In the genomic region with DNA sequence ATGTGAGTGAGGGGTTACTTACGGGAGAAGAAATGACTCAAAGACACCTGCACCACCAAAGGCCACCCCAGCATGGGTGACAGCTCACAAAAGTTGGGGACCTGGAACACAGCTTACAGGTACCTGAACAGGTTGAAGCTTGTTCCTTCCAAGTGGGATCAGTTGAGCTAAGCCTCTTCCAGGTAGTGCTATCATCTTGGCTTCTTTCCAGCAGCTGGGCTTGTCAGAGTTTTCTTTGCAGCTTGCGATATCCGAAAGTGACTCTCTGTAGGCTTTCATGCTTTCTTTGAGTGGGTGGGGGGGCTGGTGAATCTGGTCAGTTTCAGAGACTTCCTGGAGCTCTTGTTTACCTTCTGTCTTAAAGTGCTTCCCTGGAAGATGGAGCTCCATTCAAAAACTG, we compare ENCODE assay signal across 22 mouse cellular contexts.
DNase-seq lines count a peak whose midpoint lies in the region; ATAC-seq and TF ChIP-seq lines count a peak whose summit lies in the region.
"Had no signal": no experiment of that assay in that cellular context is flagged by ENCODE, and none has a peak within 500 bp of the region (broad histone marks: within the 10 kb centered on the region; RNA-seq: fewer than 3 reads in every experiment).

No protein-coding gene starts in this region.

- H3K4me1 ChIP-seq in intestine, embryonic 16.5 days (ENCODE audit: control insufficient read depth, insufficient read depth, low read length): peaks cover 11% of the 10 kb centered on the region
- H3K4me1 ChIP-seq in intestine, postnatal 0 days (replicated peaks; ENCODE audit: control insufficient read depth, insufficient read depth, low read length): 0 out of 2 replicates have a peak, but pooled peaks cover 8% of the 10 kb centered on the region
- H3K4me1 ChIP-seq in stomach, embryonic 14.5 days (ENCODE audit: control insufficient read depth, insufficient read depth, low read length): peaks cover 9% of the 10 kb centered on the region
- H3K4me1 ChIP-seq in stomach, postnatal 0 days (replicated peaks; ENCODE audit: control insufficient read depth, insufficient read depth): no peaks in the 10 kb centered on the region
- peaks cover 79% of the 10 kb centered on the region for H3K4me1 ChIP-seq in liver, embryonic 16.5 days (ENCODE audit: control insufficient read depth, low read depth, low read length)

- H3K9me3 ChIP-seq in intestine, embryonic 16.5 days (ENCODE audit: control insufficient read depth, low read length): no peaks in the 10 kb centered on the region
- H3K9me3 ChIP-seq in intestine, postnatal 0 days (ENCODE audit: control insufficient read depth): no peaks in the 10 kb centered on the region
- no peaks in the 10 kb centered on the region for H3K9me3 ChIP-seq in stomach, embryonic 14.5 days (ENCODE audit: control insufficient read depth, low read depth, low read length)
- H3K9me3 ChIP-seq in stomach, postnatal 0 days (ENCODE audit: control insufficient read depth, low read length): no peaks in the 10 kb centered on the region
- no peaks in the 10 kb centered on the region for H3K9me3 ChIP-seq in liver, embryonic 16.5 days (replicated peaks; ENCODE audit: control insufficient read depth, low read length)
- H3K9me3 ChIP-seq: G1E; hindbrain, embryonic 10.5 days; limb, embryonic 10.5 days; midbrain, embryonic 10.5 days had no signal

- peak overlapping the region; percentile 17; the same call in 1 of the 2 replicates for H3K27ac ChIP-seq in intestine, embryonic 16.5 days (ENCODE audit: low read length)
- H3K27ac ChIP-seq in intestine, postnatal 0 days (ENCODE audit: low read depth, low read length): no peak overlapping the region
- H3K27ac ChIP-seq in stomach, embryonic 14.5 days (ENCODE audit: low read length): peak overlapping the region; percentile 56; the same call in 1 of the 2 replicates
- H3K27ac ChIP-seq in stomach, postnatal 0 days (replicated peaks): no peak overlapping the region
- peak overlapping the region; percentile 88 for H3K27ac ChIP-seq in liver, embryonic 16.5 days (ENCODE audit: low read length)
- H3K27ac ChIP-seq: hindbrain, embryonic 10.5 days; hindbrain, postnatal 0 days; limb, embryonic 10.5 days; midbrain, embryonic 10.5 days had no signal

- no peaks in the 10 kb centered on the region for H3K36me3 ChIP-seq in intestine, embryonic 16.5 days (ENCODE audit: control insufficient read depth, insufficient read depth, low read length)
- H3K36me3 ChIP-seq in intestine, postnatal 0 days (ENCODE audit: control insufficient read depth, insufficient read depth): no peaks in the 10 kb centered on the region
- no peaks in the 10 kb centered on the region for H3K36me3 ChIP-seq in stomach, embryonic 14.5 days (ENCODE audit: control insufficient read depth, insufficient read depth, low read length)
- H3K36me3 ChIP-seq in stomach, postnatal 0 days (ENCODE audit: control insufficient read depth, insufficient read depth, low read length): no peaks in the 10 kb centered on the region
- no peaks in the 10 kb centered on the region for H3K36me3 ChIP-seq in liver, embryonic 16.5 days (ENCODE audit: control insufficient read depth, insufficient read depth)
- H3K36me3 ChIP-seq: G1E; hindbrain, embryonic 10.5 days; limb, embryonic 10.5 days; midbrain, embryonic 10.5 days had no signal

- H3K27me3 ChIP-seq in intestine, embryonic 16.5 days (replicated peaks; ENCODE audit: control insufficient read depth, insufficient read depth, low read length): no peaks in the 10 kb centered on the region
- H3K27me3 ChIP-seq in intestine, postnatal 0 days (replicated peaks; ENCODE audit: control insufficient read depth, insufficient read depth, low read length): no peaks in the 10 kb centered on the region
- no peaks in the 10 kb centered on the region for H3K27me3 ChIP-seq in stomach, embryonic 14.5 days (ENCODE audit: control insufficient read depth, insufficient read depth, low read length)
- no peaks in the 10 kb centered on the region for H3K27me3 ChIP-seq in stomach, postnatal 0 days (ENCODE audit: control insufficient read depth, insufficient read depth, low read length)
- no peaks in the 10 kb centered on the region for H3K27me3 ChIP-seq in liver, embryonic 16.5 days (ENCODE audit: control insufficient read depth, insufficient read depth, low read depth, low read length)

- ATAC-seq in intestine, embryonic 16.5 days: no peak
- ATAC-seq in intestine, postnatal 0 days: no peak
- ATAC-seq in stomach, embryonic 14.5 days (ENCODE audit: insufficient number of reproducible peaks, insufficient read depth, low FRiP score, low read depth): no peak
- ATAC-seq in stomach, postnatal 0 days (ENCODE audit: low FRiP score, low TSS enrichment): no peak
- peak; percentile 17; the same call in 1 of the 2 replicates for ATAC-seq in liver, embryonic 16.5 days (ENCODE audit: low read depth)
- ATAC-seq: forebrain, embryonic 14.5 days; hindbrain, postnatal 0 days had no signal

- TF ChIP-seq EP300 in stomach, postnatal 0 days (optimal IDR thresholded peaks at IDR 0.05): no peak

- no peak for DNase-seq in stomach, postnatal 0 days (ENCODE audit: low spot score)
- DNase-seq in adrenal gland, adult 8-10 months: no peak
- no peak for DNase-seq in right cerebral cortex, postnatal 36 days (ENCODE audit: low spot score in 2 of 2)
- DNase-seq: cerebellum, adult 8-10 months; gastrocnemius, postnatal 36 days; kidney, adult 8-10 months; kidney, postnatal 25 days; layer of hippocampus, adult 9-11 months; lung, postnatal 10 days; right cerebral cortex, postnatal 25 days; thymus, postnatal 36 days had no signal

- 86% methylated on average over 3 of the region's 3 CpGs for WGBS in intestine, embryonic 16.5 days
- 73% methylated on average over 3 of the region's 3 CpGs for WGBS in intestine, postnatal 0 days
- WGBS in stomach, embryonic 14.5 days: 85% methylated on average over 3 of the region's 3 CpGs
- WGBS in stomach, postnatal 0 days: 63% methylated on average over 3 of the region's 3 CpGs
- WGBS in liver, embryonic 16.5 days (ENCODE audit: insufficient replicate concordance): 42% methylated on average over 3 of the region's 3 CpGs

- H3K4me3 ChIP-seq in intestine, embryonic 16.5 days (ENCODE audit: low read length): no peak overlapping the region
- H3K4me3 ChIP-seq in intestine, postnatal 0 days (ENCODE audit: low read depth, low read length): no peak overlapping the region
- H3K4me3 ChIP-seq in stomach, embryonic 14.5 days (ENCODE audit: low read depth, low read length): no peak overlapping the region
- no peak overlapping the region for H3K4me3 ChIP-seq in stomach, postnatal 0 days (ENCODE audit: low read depth, low read length)
- H3K4me3 ChIP-seq in liver, embryonic 16.5 days (ENCODE audit: low read depth, low read length): peak overlapping the region; percentile 43
- H3K4me3 ChIP-seq: erythroblast, embryonic 14.5 days; hindbrain, embryonic 10.5 days; limb, embryonic 10.5 days; midbrain, embryonic 10.5 days had no signal

- no peak overlapping the region for H3K4me2 ChIP-seq in intestine, embryonic 16.5 days (ENCODE audit: low read depth, low read length)
- H3K4me2 ChIP-seq in intestine, postnatal 0 days (replicated peaks; ENCODE audit: low read depth): no peak overlapping the region
- H3K4me2 ChIP-seq in stomach, embryonic 14.5 days (replicated peaks; ENCODE audit: low read depth, low read length): no peak overlapping the region
- no peak overlapping the region for H3K4me2 ChIP-seq in stomach, postnatal 0 days (replicated peaks; ENCODE audit: low read depth)
- H3K4me2 ChIP-seq in liver, embryonic 16.5 days (ENCODE audit: low read depth, low read length): peak overlapping the region; percentile 60

- TF ChIP-seq CTCF in intestine, postnatal 0 days (IDR thresholded peaks at IDR 0.05; ENCODE audit: low read depth): no peak
- TF ChIP-seq CTCF in stomach, postnatal 0 days (IDR thresholded peaks at IDR 0.05; ENCODE audit: low read depth): no peak

- H3K9ac ChIP-seq in intestine, embryonic 16.5 days (ENCODE audit: low read depth, low read length): no peak overlapping the region
- H3K9ac ChIP-seq in intestine, postnatal 0 days (ENCODE audit: low read depth, low read length): no peak overlapping the region
- no peak overlapping the region for H3K9ac ChIP-seq in stomach, embryonic 14.5 days (replicated peaks; ENCODE audit: low read depth, low read length)
- no peak overlapping the region for H3K9ac ChIP-seq in stomach, postnatal 0 days (ENCODE audit: low read length)
- H3K9ac ChIP-seq in liver, embryonic 16.5 days (ENCODE audit: low read depth, low read length): peak overlapping the region; percentile 40

Comparison
In these comparisons a context has a peak if more than half of its experiments do, and no peak if none do; other contexts are left out.
1. H3K27ac ChIP-seq: peak in intestine, embryonic 16.5 days (single experiment), stomach, embryonic 14.5 days (single experiment) and liver, embryonic 16.5 days (single experiment); none in intestine, postnatal 0 days (single experiment) and stomach, postnatal 0 days (single experiment).